Comparison of ENCODE assay signal across 10 mouse cellular contexts in the genomic region with DNA sequence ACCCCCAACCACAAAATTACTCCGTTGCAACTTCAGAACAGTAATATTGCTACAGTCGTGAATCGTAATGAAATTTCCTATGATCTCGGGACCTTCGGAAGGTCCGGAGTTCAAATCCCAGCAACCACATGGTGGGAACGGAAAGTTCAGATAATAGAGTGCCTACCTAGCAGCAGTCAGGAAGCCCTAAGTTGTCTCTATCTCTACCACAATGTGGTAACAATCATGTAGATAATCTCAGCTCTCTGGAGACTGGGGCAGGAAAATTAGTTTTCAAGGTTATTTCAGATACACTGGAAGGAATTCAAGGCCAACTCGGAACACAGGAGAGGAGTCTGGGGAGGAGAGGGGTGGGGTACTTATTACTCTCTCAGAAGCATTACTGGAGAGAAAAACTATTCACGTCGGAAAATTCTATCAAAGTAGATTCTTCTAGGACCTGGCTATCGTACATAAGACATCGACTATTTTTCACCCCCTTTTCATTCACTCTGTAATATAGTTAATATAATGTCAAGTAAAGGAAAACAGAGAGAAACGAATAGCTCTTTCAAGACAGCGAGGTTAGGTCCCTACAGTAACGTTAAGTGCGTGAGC. TPM values are rescaled to one million over a fixed set of nuclear protein-coding genes. Genes with fewer than 3 reads are reported as not detected.
DNase-seq lines count a peak whose midpoint lies in the region; ATAC-seq and TF ChIP-seq lines count a peak whose summit lies in the region.
"Had no signal": no experiment of that assay in that cellular context is flagged by ENCODE, and none has a peak within 500 bp of the region (broad histone marks: within the 10 kb centered on the region; RNA-seq: fewer than 3 reads in every experiment).

No protein-coding gene starts in this region.

- no peaks in the 10 kb centered on the region for H3K27me3 ChIP-seq in embryonic facial prominence, embryonic 14.5 days (replicated peaks; ENCODE audit: control insufficient read depth, insufficient read depth, low read length)
- no peaks in the 10 kb centered on the region for H3K27me3 ChIP-seq in intestine, embryonic 14.5 days (replicated peaks; ENCODE audit: control insufficient read depth, insufficient read depth, low read length)
- H3K27me3 ChIP-seq in neural tube, embryonic 13.5 days, result no peaks in the 10 kb centered on the region

- ATAC-seq in embryonic facial prominence, embryonic 14.5 days (ENCODE audit: low read depth), result peak; percentile 21; the same call in 1 of the 2 replicates
- peak; percentile 4; the same call in 1 of the 2 replicates for ATAC-seq in intestine, embryonic 14.5 days (replicated peaks; ENCODE audit: low FRiP score, low TSS enrichment, low read depth)
- peak; percentile 9; the same call in 1 of the 2 replicates for ATAC-seq in neural tube, embryonic 13.5 days (ENCODE audit: low read depth)
- ATAC-seq in megakaryocyte-erythroid progenitor cell, adult 5-6 weeks (replicated peaks; ENCODE audit: low FRiP score, low TSS enrichment, poor library complexity, severe bottlenecking), result no peak

- 22% methylated on average over 16 of the region's 16 CpGs for WGBS in embryonic facial prominence, embryonic 14.5 days
- WGBS in intestine, embryonic 14.5 days, result 37% methylated on average over 16 of the region's 16 CpGs
- 41% methylated on average over 16 of the region's 16 CpGs for WGBS in neural tube, embryonic 13.5 days

- H3K9me3 ChIP-seq in embryonic facial prominence, embryonic 14.5 days (ENCODE audit: control insufficient read depth, low read length), result no peaks in the 10 kb centered on the region
- no peaks in the 10 kb centered on the region for H3K9me3 ChIP-seq in intestine, embryonic 14.5 days (ENCODE audit: control insufficient read depth, low read length)
- no peaks in the 10 kb centered on the region for H3K9me3 ChIP-seq in neural tube, embryonic 13.5 days

- TF ChIP-seq CTCF in left cerebral cortex, adult 2 months (IDR thresholded peaks at IDR 0.05), result no peak

- DNase-seq in left cerebral cortex, adult 2 months (ENCODE audit: extremely low spot score in 1 of 2, low spot score in 2 of 2), result no peak
- no peak for DNase-seq in left cerebral cortex, postnatal 4 days
- DNase-seq in embryonic facial prominence, embryonic 14.5 days (ENCODE audit: low spot score), result peak; percentile 26
- DNase-seq in intestine, embryonic 14.5 days (ENCODE audit: low spot score), result no peak
- DNase-seq in adrenal gland, adult 8-10 months, result no peak
- DNase-seq in kidney, adult 11 months, result no peak

- H3K27ac ChIP-seq in left cerebral cortex, adult 2 months, result peak overlapping the region; percentile 95
- H3K27ac ChIP-seq in embryonic facial prominence, embryonic 14.5 days (replicated peaks; ENCODE audit: low read depth, low read length), result peak overlapping the region; percentile 96
- peak overlapping the region; percentile 96 for H3K27ac ChIP-seq in intestine, embryonic 14.5 days (ENCODE audit: low read depth)
- H3K27ac ChIP-seq in neural tube, embryonic 13.5 days (replicated peaks), result peak overlapping the region; percentile 95

- peak overlapping the region; percentile 77 for H3K4me2 ChIP-seq in embryonic facial prominence, embryonic 14.5 days (ENCODE audit: low read depth, low read length)
- peak overlapping the region; percentile 81 for H3K4me2 ChIP-seq in intestine, embryonic 14.5 days (ENCODE audit: low read length)
- peak overlapping the region; percentile 76 for H3K4me2 ChIP-seq in neural tube, embryonic 13.5 days

- 0 out of 2 replicates have a peak, but pooled peaks cover 9% of the 10 kb centered on the region for H3K36me3 ChIP-seq in embryonic facial prominence, embryonic 14.5 days (ENCODE audit: control insufficient read depth, insufficient read depth, low read length)
- H3K36me3 ChIP-seq in intestine, embryonic 14.5 days (ENCODE audit: control insufficient read depth, insufficient read depth, low read length), result peaks cover 13% of the 10 kb centered on the region
- peaks cover 7% of the 10 kb centered on the region for H3K36me3 ChIP-seq in neural tube, embryonic 13.5 days

- peaks cover 5% of the 10 kb centered on the region; the same call in 1 of the 2 replicates for H3K4me1 ChIP-seq in embryonic facial prominence, embryonic 14.5 days (ENCODE audit: control insufficient read depth, insufficient read depth, low read length)
- peaks cover 16% of the 10 kb centered on the region for H3K4me1 ChIP-seq in intestine, embryonic 14.5 days (replicated peaks; ENCODE audit: control insufficient read depth, insufficient read depth, low read length)
- peaks cover 34% of the 10 kb centered on the region for H3K4me1 ChIP-seq in neural tube, embryonic 13.5 days (replicated peaks)

- H3K9ac ChIP-seq in embryonic facial prominence, embryonic 14.5 days (ENCODE audit: low read depth, low read length), result peak overlapping the region; percentile 99
- peak overlapping the region; percentile 27 for H3K9ac ChIP-seq in intestine, embryonic 14.5 days (ENCODE audit: low read length)
- H3K9ac ChIP-seq in neural tube, embryonic 13.5 days, result peak overlapping the region; percentile 99

- peak overlapping the region; percentile 97 for H3K4me3 ChIP-seq in left cerebral cortex, adult 2 months
- H3K4me3 ChIP-seq in embryonic facial prominence, embryonic 14.5 days (ENCODE audit: low read depth, low read length), result peak overlapping the region; percentile 99
- peak overlapping the region; percentile 96 for H3K4me3 ChIP-seq in intestine, embryonic 14.5 days (ENCODE audit: low read depth, low read length)
- peak overlapping the region; percentile 95 for H3K4me3 ChIP-seq in neural tube, embryonic 13.5 days

- intact Hi-C loops in left cerebral cortex, adult 2 months (cut with DNase I), result loop anchor here (10.0 kb wide), 1 partner anchor 214 kb away; no protein-coding TSS in a partner anchor
- intact Hi-C loops in left cerebral cortex, postnatal 4 days (cut with DNase I), result loop anchor here (5.0 to 10.0 kb wide), 3 partner anchors 222 to 482 kb away; no protein-coding TSS in a partner anchor

RNA-seq across cellular contexts. Expression of a gene that starts 0.5 kb away (rescaled TPM):
- total RNA-seq in left cerebral cortex, adult 2 months (2021), result 10 to 100 TPM; 42.9 to 43.2 TPM
- total RNA-seq in left cerebral cortex, postnatal 4 days (2021), result 10 to 100 TPM; 64.0 to 67.1 TPM
- 124 and 126 TPM in 2 replicates for polyA plus RNA-seq in embryonic facial prominence, embryonic 14.5 days (2014; fragmentation: Nextera tagmentation; extraction: Ambion mirVana)
- 83.7 and 93.5 TPM in 2 replicates for polyA plus RNA-seq in intestine, embryonic 14.5 days (2014; fragmentation: Nextera tagmentation; extraction: Ambion mirVana)
- 76.1 and 80.2 TPM in 2 replicates for polyA plus RNA-seq in neural tube, embryonic 13.5 days (2015; fragmentation: Nextera tagmentation; extraction: Ambion mirVana)
- 100 to 1,000 TPM in 2 of 4 experiments, 10 to 100 TPM in 2; 88.4 to 127 (median 107) TPM for total RNA-seq in adrenal gland, adult 8-10 months (2022)
- total RNA-seq in megakaryocyte-erythroid progenitor cell, adult 5-6 weeks (2014; fragmentation: Nextera tagmentation), result 50.1 and 67.6 TPM in 2 replicates
- total RNA-seq in megakaryocyte-erythroid progenitor cell, adult 5-6 weeks (2017), result 125 and 126 TPM in 2 replicates

RNA-seq across cellular contexts. Expression of a gene that starts 23.5 kb away (rescaled TPM):
- total RNA-seq in left cerebral cortex, adult 2 months (2021), result 10 to 100 TPM; 52.5 to 58.4 TPM
- total RNA-seq in left cerebral cortex, postnatal 4 days (2021), result 10 to 100 TPM; 88.7 to 91.6 TPM
- 192 TPM in 2 replicates for polyA plus RNA-seq in embryonic facial prominence, embryonic 14.5 days (2014; fragmentation: Nextera tagmentation; extraction: Ambion mirVana)
- 195 and 196 TPM in 2 replicates for polyA plus RNA-seq in intestine, embryonic 14.5 days (2014; fragmentation: Nextera tagmentation; extraction: Ambion mirVana)
- 205 and 221 TPM in 2 replicates for polyA plus RNA-seq in neural tube, embryonic 13.5 days (2015; fragmentation: Nextera tagmentation; extraction: Ambion mirVana)
- total RNA-seq in adrenal gland, adult 8-10 months (2022), result 10 to 100 TPM; 57.9 to 88.5 (median 71.7) TPM
- total RNA-seq in megakaryocyte-erythroid progenitor cell, adult 5-6 weeks (2014; fragmentation: Nextera tagmentation), result 167 and 177 TPM in 2 replicates
- total RNA-seq in megakaryocyte-erythroid progenitor cell, adult 5-6 weeks (2017), result 127 and 209 TPM in 2 replicates

RNA-seq across cellular contexts. Expression of a gene that starts 49.1 kb away (rescaled TPM):
- not detected for total RNA-seq in left cerebral cortex, adult 2 months (2021)
- total RNA-seq in left cerebral cortex, postnatal 4 days (2021), result not detected
- 0.04 and 0.06 TPM in 2 replicates for polyA plus RNA-seq in embryonic facial prominence, embryonic 14.5 days (2014; fragmentation: Nextera tagmentation; extraction: Ambion mirVana)
- 3.6 and 5.0 TPM in 2 replicates for polyA plus RNA-seq in intestine, embryonic 14.5 days (2014; fragmentation: Nextera tagmentation; extraction: Ambion mirVana)
- not detected in 2 replicates for polyA plus RNA-seq in neural tube, embryonic 13.5 days (2015; fragmentation: Nextera tagmentation; extraction: Ambion mirVana)
- not detected for total RNA-seq in adrenal gland, adult 8-10 months (2022)
- total RNA-seq in megakaryocyte-erythroid progenitor cell, adult 5-6 weeks (2014; fragmentation: Nextera tagmentation), result not detected in 2 replicates
- not detected in 2 replicates for total RNA-seq in megakaryocyte-erythroid progenitor cell, adult 5-6 weeks (2017)
- total RNA-seq: adrenal gland, postnatal 25 days; left cerebral cortex, postnatal 10 days had no signal

Comparison
In these comparisons a context has a peak if more than half of its experiments do, and no peak if none do; other contexts are left out.
1. H3K9ac ChIP-seq: peak in every context shown above with its lines; median percentile 99 in embryonic facial prominence, embryonic 14.5 days; 99 in neural tube, embryonic 13.5 days; 27 in intestine, embryonic 14.5 days.